Mouse (Mus musculus): Measurements from ENCODE around the gene Rpp25l. TPM values are rescaled to one million over a fixed set of nuclear protein-coding genes. Genes with fewer than 3 reads are reported as not detected.
A peak's percentile ranks its signal among the peaks of the same experiment; 100 is the strongest.

Gene Rpp25l
- total and polyA plus RNA-seq, 3 experiments: 52.0 to 63.5 TPM; not detected in 1

- H3K79me2 ChIP-seq (ENCODE audit: control insufficient read depth, insufficient read depth, low read length, poor library complexity): peaks cover 1% of the 10 kb centered on the region; the same call in 1 of the 2 replicates
- H3K4me1 ChIP-seq (ENCODE audit: control insufficient read depth in 1 of 2, insufficient read depth in 2 of 2, low read length in 2 of 2): peaks cover 2 to 15% of the 10 kb centered on the region in 2 experiments; a peak in 3 of 4 replicates
- H3K27me3 ChIP-seq (ENCODE audit: control insufficient read depth in 1 of 2, insufficient read depth in 2 of 2, low read length in 2 of 2): no peaks in the 10 kb centered on the region
- H3K4me3 ChIP-seq (ENCODE audit: control insufficient read depth in 1 of 2, insufficient read depth in 1 of 2, low read depth in 2 of 2, low read length in 2 of 2): peak overlapping the region; percentile 91 to 95; a peak in 3 of 4 replicates
- H3K36me3 ChIP-seq (ENCODE audit: control insufficient read depth in 1 of 2, insufficient read depth in 2 of 2, low read length in 2 of 2): peaks cover 0 to 5% of the 10 kb centered on the region in 2 experiments; a peak in 2 of 4 replicates
- peak overlapping the region; percentile 75 for H3K9ac ChIP-seq (ENCODE audit: control insufficient read depth, low read depth, low read length, poor library complexity, severe bottlenecking)
- TF ChIP-seq UBTF (IDR thresholded peaks at IDR 0.05; ENCODE audit: borderline replicate concordance, insufficient read depth, low read depth, low read length): no peak
- no peak for TF ChIP-seq GATA1 (IDR thresholded peaks at IDR 0.05; ENCODE audit: low read depth, low read length)
- TF ChIP-seq EP300 (IDR thresholded peaks at IDR 0.05; ENCODE audit: low read depth in 1 of 2, low read length in 2 of 2): no peak
- TF ChIP-seq ETS1 (IDR thresholded peaks at IDR 0.05; ENCODE audit: low read depth, low read length): no peak
- no peak for TF ChIP-seq MAFK (IDR thresholded peaks at IDR 0.05; ENCODE audit: borderline replicate concordance, low read depth, low read length)
- TF ChIP-seq RAD21 (IDR thresholded peaks at IDR 0.05; ENCODE audit: low read depth, low read length): no peak
- no peak for TF ChIP-seq ZNF384 (IDR thresholded peaks at IDR 0.05; ENCODE audit: low read depth, low read length)
- TF ChIP-seq POLR2A (IDR thresholded peaks at IDR 0.05; ENCODE audit: control insufficient read depth in 1 of 2, insufficient read depth in 1 of 2, low read depth in 1 of 2, low read length in 2 of 2, poor library complexity in 1 of 2): no peak
- no peak for TF ChIP-seq MAX (IDR thresholded peaks at IDR 0.05; ENCODE audit: low read length)
- no peak for TF ChIP-seq CHD1 (IDR thresholded peaks at IDR 0.05; ENCODE audit: low read depth, low read length)
- TF ChIP-seq USF1 (IDR thresholded peaks at IDR 0.05; ENCODE audit: low read depth, low read length): no peak
- no peak for TF ChIP-seq SMC3 (IDR thresholded peaks at IDR 0.05; ENCODE audit: low read depth, low read length)
- no peaks in the 10 kb centered on the region for H3K9me3 ChIP-seq (replicated peaks; ENCODE audit: insufficient read depth, low read length)
- H3K27ac ChIP-seq (ENCODE audit: control insufficient read depth, low read depth, low read length): no peak overlapping the region
- DNase-seq (ENCODE audit: low read depth, low spot score): no peak
These were observed 43.1 kb upstream of the Rpp25l start for GRCm38 (mm10) chr4:41756440-41756839.

- H3K27ac ChIP-seq (ENCODE audit: control insufficient read depth, low read depth, low read length): peak within 1 kb of the TSS; percentile 70
- H3K36me3 ChIP-seq (ENCODE audit: control insufficient read depth in 1 of 2, insufficient read depth in 2 of 2, low read length in 2 of 2): no peaks in the 10 kb centered on the region; a peak in 1 of 4 replicates
- H3K4me3 ChIP-seq (ENCODE audit: control insufficient read depth in 1 of 2, insufficient read depth in 1 of 2, low read depth in 2 of 2, low read length in 2 of 2): peak within 1 kb of the TSS; percentile 91 to 95
- peaks cover 2 to 7% of the 10 kb centered on the region in 2 experiments; a peak in 3 of 4 replicates for H3K4me1 ChIP-seq (ENCODE audit: control insufficient read depth in 1 of 2, insufficient read depth in 2 of 2, low read length in 2 of 2)
- H3K9ac ChIP-seq (ENCODE audit: control insufficient read depth, low read depth, low read length, poor library complexity, severe bottlenecking): peak within 1 kb of the TSS; percentile 75
- H3K9me3 ChIP-seq (replicated peaks; ENCODE audit: insufficient read depth, low read length): no peaks in the 10 kb centered on the region
- peaks cover 1% of the 10 kb centered on the region; the same call in 1 of the 2 replicates for H3K79me2 ChIP-seq (ENCODE audit: control insufficient read depth, insufficient read depth, low read length, poor library complexity)
- peak; percentile 91 for DNase-seq (ENCODE audit: low read depth, low spot score)
- no peaks in the 10 kb centered on the region for H3K27me3 ChIP-seq (ENCODE audit: control insufficient read depth in 1 of 2, insufficient read depth in 2 of 2, low read length in 2 of 2)
- no peak for TF ChIP-seq TBP (IDR thresholded peaks at IDR 0.05; ENCODE audit: low read depth, low read length)
- TF ChIP-seq ETS1 (IDR thresholded peaks at IDR 0.05; ENCODE audit: low read depth, low read length): no peak
- TF ChIP-seq JUND (IDR thresholded peaks at IDR 0.05; ENCODE audit: low read depth, low read length): no peak
- no peak for TF ChIP-seq ZMIZ1 (IDR thresholded peaks at IDR 0.05; ENCODE audit: low read depth, low read length)
- no peak for TF ChIP-seq TAL1 (IDR thresholded peaks at IDR 0.05; ENCODE audit: low read length)
- TF ChIP-seq ELF1 (IDR thresholded peaks at IDR 0.05; ENCODE audit: low read depth, low read length): peak; percentile 88
- TF ChIP-seq RAD21 (IDR thresholded peaks at IDR 0.05; ENCODE audit: low read depth, low read length): peak; percentile 86
- peak; percentile 93 for TF ChIP-seq MAZ (IDR thresholded peaks at IDR 0.05; ENCODE audit: low read depth, low read length)
- TF ChIP-seq MEF2A (IDR thresholded peaks at IDR 0.05; ENCODE audit: extremely low read depth, insufficient replicate concordance, low read depth, low read length, poor library complexity, severe bottlenecking): no peak; the same call in 1 of the 2 replicates
- peak; percentile 98 for TF ChIP-seq USF1 (IDR thresholded peaks at IDR 0.05; ENCODE audit: low read depth, low read length)
- no peak for TF ChIP-seq NRF1 (IDR thresholded peaks at IDR 0.05; ENCODE audit: insufficient read depth, low read depth, low read length, poor library complexity, severe bottlenecking)
- TF ChIP-seq NELFE (IDR thresholded peaks at IDR 0.05; ENCODE audit: low read depth, low read length): peak; percentile 30; the same call in 1 of the 2 replicates
- TF ChIP-seq POLR2AphosphoS5 (IDR thresholded peaks at IDR 0.05; ENCODE audit: borderline replicate concordance, low read depth, low read length): no peak
- TF ChIP-seq CHD1 (IDR thresholded peaks at IDR 0.05; ENCODE audit: low read depth, low read length): no peak
- no peak for TF ChIP-seq E2F4 (IDR thresholded peaks at IDR 0.05; ENCODE audit: borderline replicate concordance, low read depth, low read length)
- no peak for TF ChIP-seq MAFK (IDR thresholded peaks at IDR 0.05; ENCODE audit: borderline replicate concordance, low read depth, low read length)
- TF ChIP-seq USF2 (IDR thresholded peaks at IDR 0.05; ENCODE audit: borderline replicate concordance in 1 of 2, insufficient read depth in 1 of 2, low read depth in 1 of 2, low read length in 2 of 2): peak; percentile 34 to 86; a peak in 3 of 4 replicates
- TF ChIP-seq SMC3 (IDR thresholded peaks at IDR 0.05; ENCODE audit: low read depth, low read length): peak; percentile 83
- no peak for TF ChIP-seq ZKSCAN1 (IDR thresholded peaks at IDR 0.05; ENCODE audit: low read depth, low read length)
- TF ChIP-seq MAX (IDR thresholded peaks at IDR 0.05; ENCODE audit: low read length): peak; percentile 89
- peak; percentile 78 for TF ChIP-seq MXI1 (IDR thresholded peaks at IDR 0.05; ENCODE audit: low read depth, low read length)
- peak; percentile 55; the same call in 1 of the 2 replicates for TF ChIP-seq UBTF (IDR thresholded peaks at IDR 0.05; ENCODE audit: borderline replicate concordance, insufficient read depth, low read depth, low read length)
These were observed 42.3 kb upstream of the Rpp25l start, which contains the start of gene Sigmar1 for GRCm38 (mm10) chr4:41755338-41756305. TSS of gene Sigmar1 (minus strand) at chr4:41756157.

Data from MEL (cell line).